Mouse (Mus musculus) spleen, postnatal 36 days (tissue): Measurements from ENCODE around the gene Xlr3a.
A peak's percentile ranks its signal among the peaks of the same experiment; 100 is the strongest.
"Not testable (repeated sequence)": the region's sequence is repeated elsewhere in the genome, so short reads cannot be mapped to it uniquely, and the experiment has no call there.

Experiments
- DNase-seq, 2 experiments: peaks; one replicate each; pipeline ENCODE4 v3.0.0; 2022; ENCODE audit warnings: low spot score in 2 of 2, mixed read lengths in 1 of 2

The Xlr3a gene

DNA sequence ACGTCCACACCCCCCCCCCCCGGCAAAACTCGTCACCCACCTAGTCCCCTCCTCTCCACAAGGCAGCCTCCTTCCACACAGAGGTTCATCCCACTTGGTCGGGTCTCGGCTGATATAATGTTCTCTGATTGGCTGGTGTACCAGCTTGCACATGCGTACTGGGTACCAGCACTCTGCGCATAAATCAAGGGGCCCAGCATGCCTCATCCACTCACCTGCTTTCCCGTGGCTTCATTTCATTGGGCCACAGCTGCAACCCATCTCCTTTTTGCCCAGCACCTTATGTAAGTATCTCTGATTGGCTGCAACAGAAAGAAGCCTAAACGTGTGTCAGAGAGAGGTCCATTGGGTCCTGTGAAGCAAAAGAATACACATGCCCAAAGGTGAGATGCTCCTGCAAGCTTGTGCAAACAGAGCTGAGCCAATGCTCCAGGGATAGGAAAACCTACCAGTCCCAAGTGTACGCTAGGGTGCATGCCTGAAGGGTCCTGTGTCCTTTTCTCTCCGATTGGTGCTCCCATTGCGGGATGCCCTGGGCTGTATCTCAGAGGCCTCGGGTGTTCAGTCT lies at the start of gene Xlr3a:
TSS of gene Xlr3a (minus strand) at position 155 of the 568 bp plus-strand sequence.
- DNase-seq, result not testable (repeated sequence)

DNA sequence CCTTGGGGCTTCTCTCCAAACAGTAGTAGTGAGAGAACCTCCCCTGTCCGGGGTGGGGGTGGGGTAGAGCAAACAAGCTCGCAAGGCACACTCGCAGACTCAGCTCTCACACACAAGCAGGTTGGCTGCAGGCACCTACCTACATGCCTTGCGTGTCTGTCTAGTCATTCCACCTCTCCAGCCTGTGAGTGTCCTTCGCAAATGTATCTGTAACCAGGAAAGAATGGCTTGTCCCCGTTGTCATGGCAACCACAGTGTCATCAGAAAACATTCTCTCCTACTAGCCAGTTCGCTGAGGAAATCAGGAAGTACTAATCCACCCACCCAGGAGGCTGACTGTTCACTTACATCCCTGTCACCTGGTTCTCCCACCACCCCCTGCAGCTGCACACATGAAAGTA lies 46.3 kb upstream of the Xlr3a start:
- not testable (repeated sequence) for DNase-seq

DNA sequence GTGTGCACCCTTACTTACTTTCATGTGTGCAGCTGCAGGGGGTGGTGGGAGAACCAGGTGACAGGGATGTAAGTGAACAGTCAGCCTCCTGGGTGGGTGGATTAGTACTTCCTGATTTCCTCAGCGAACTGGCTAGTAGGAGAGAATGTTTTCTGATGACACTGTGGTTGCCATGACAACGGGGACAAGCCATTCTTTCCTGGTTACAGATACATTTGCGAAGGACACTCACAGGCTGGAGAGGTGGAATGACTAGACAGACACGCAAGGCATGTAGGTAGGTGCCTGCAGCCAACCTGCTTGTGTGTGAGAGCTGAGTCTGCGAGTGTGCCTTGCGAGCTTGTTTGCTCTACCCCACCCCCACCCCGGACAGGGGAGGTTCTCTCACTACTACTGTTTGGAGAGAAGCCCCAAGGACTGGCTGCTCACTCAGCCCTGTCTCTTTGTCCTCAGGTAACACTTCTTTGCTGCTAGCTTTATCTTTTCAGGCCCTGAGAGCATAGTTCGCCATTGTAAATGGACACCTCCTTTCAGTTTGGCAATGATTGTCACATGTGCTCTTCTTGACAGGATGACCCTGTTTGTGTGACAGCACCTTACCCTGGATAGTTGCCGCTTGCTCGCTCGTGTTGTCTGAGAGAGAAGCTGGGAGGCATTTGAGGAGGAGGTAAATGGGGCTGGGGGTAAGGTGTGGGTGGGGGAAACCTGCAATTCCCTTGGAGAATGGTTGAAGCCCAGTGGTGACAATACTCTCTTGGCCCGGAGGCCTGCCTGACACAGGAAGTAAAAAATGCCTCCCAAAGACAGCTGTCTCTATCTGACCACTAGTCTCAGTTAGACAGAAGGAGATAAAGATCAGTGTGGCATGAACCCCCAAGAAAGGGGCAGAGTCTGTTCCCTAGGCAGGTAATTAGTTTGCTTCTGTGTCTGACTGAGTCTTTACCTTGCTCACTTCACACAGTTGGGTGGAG lies 26.2 kb upstream of the Xlr3a start:
- not testable (repeated sequence) for DNase-seq

DNA sequence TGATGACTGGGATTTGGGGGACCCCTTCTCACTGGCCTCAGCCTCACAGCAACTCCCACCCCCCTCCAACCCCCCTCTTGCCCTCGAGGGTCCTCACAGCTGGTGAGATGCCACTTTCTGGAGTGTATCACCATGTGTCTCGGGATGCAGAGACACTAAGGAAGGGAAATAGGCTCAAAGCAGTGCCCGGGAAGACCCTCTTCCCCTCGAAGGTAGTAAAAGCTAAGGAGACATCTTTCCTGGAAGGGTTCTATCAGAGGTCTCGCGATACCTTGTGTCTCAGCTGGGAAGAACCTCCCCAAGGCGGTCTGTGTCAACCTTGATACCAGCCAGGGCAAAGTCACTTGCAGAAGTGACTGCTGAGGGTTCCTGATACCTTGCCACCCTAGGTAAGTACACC lies 19.9 kb upstream of the Xlr3a start, which contains the start of gene Gm14685:
TSS of gene Gm14685 (plus strand) at position 301 of the 400 bp plus-strand sequence.
- not testable (repeated sequence) for DNase-seq

DNA sequence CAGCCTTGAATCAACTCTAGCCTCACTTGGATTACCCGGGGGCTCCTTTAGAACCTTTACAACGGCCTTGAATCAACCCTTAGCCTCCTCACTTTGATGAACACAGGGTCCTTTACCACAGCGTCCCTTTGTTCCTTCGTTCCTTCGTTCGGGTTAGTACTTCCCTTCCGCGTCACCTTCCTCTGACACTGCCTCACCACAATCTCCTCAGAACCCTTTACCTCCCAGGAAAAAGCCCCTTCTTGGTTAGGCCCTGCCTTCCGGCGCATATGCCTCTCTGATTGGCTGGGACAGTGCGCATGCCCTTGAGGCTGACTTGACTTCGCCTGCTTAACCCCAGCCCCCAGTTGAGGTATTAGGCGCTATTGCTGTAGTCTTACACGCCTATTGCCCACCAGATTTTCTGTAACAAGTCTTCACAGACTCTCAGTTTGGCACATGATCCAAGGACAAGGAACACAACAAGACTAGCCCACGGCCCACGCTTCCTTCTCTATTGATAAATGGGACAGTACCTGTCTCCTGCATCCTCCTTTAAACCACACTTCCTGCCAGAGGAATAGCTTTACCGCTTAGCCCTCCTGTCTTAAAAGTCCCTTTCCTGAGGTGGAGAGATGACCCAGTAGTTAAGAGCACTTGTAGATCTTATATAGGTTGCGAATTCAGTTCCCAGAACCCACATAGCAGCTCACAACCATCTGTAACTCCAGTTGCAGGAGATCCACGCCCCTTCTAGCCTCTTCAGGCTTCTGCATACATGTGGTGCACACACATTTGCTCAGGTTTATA lies 14.4 kb downstream of the Xlr3a start, which contains the start of gene Xlr4a:
TSS of gene Xlr4a (minus strand) at position 212 of the 789 bp plus-strand sequence.
- peak in 1 of 2 experiments; percentile 5 for DNase-seq

DNA sequence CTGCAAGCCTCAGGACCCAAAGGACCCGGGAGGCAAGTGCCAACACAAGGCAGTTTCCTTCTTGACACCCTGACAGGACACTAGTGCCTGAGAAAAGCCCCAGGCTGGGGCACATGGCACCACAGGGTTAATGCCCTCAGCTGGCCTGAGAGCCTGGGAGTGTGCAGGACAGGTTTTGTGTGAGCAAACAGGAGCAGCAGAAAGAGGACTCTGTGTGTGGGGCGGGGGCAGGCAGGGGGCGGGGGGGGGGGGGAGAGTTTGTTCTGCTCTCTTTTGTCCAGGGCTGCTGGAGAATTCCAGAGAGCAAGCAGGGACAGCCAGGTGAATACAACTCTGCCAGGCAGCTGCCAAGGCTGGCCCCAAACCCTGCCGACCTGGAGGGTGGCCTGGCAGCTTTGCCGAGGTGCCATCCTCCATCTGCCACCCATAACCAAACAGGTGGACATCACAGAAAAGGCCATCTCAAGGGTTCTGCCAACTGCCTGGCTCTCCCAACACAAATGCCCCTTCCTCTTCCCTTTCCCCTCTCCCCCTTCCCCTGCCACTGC lies 30.1 kb downstream of the Xlr3a start:
- DNase-seq, result not testable (repeated sequence)

DNA sequence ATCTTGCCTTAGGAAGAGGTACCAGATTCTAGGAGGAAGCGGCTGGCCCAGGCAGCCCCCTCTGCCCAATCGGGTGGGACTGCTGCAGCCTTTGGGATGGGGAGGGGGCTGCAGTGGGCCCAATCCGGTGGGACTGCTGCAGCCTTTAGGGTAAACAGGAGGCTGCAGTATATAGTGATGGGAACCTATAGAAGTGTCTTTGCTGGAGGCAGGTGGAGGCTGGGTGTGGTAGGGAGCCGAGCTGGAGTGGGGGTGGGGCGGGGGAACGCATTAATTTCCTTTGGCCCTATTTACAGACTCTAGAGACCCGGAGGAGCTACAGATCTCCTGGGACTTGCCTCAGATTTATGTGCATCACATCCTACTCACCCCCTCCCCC lies 32.5 kb downstream of the Xlr3a start, which contains the start of gene Pnma3:
TSS of gene Pnma3 (plus strand) at position 373 of the 379 bp plus-strand sequence.
- no peak for DNase-seq

DNA sequence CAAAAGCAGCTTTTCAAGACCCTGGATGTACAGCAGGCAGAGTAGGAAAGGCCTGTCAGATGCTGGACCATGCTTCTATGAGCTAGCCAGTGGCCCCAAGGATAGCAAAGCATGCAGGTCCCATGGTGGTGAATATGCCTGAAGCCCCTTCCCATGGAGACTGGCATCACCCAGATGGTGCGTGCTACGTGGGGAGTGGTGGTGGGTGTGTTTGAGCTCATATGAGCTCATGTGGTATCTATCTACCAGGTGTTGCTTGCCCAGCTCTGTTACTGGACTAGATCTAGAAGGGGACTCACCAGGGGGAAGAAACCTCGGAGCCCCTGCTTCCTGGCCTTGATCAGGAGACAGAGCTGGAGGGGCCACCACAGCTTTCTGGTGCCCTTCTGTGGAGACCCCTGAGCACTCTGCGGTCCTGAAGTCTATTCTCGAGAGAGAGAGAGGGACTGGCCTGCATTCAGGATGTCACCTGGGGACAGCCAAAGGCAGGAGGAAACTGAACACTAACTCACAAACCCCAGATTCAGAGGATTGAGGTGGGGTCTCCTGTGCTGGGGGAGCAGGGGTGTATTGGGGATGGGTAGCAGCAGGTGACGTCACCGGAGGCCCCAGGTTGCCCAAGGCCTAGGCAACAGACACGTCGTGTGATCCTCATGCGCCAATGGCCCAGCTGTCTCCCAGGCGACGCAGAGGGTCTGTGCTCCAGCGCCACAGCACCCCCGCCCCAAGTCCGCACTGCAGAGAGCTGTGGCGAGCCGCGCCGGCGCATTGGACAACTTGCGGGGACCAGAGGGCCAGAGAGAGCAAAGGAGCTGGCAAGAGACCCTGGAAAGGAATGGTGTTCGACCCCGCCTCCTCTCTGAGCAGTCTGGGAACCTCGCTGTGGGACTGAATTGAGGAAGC lies 33.1 kb downstream of the Xlr3a start:
- DNase-seq, result no peak

DNA sequence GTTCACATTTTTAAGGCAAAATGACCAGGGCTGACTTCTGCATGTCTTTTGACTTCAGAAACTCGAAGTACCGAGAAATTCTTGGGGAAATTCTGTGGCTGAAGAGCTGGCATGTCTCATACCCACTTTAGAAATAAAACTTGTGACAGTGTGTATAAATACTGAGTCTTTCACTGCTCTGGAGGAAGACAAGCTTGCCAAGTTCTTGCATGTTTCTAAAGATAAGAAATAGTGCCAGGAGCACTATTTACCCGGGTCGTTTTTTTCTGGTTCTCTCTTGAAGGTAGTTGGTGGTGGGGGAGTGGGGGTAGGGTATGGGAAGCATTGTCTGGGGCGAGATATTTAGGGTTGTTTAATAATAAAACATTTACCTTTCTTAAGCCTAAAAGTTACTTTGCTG lies 34.6 kb downstream of the Xlr3a start:
- no peak for DNase-seq

DNA sequence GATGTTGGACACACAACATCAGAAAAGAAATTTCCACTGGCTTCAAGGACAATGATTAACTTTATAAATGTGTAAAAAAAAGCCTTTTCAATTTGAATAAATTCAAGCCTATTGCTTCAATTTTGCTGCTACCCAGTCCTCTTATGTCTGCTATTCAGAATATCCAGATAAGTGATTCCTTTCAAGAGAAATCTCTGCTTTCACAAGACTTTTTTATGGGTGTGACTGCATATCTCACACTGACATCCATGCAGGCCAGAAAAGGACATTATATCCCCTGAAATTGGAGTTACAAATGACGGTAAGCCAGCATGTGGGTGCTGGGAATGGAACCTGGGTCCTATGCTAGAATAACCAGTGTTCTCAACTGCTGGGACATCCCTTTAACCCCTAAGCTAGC lies 35.4 kb downstream of the Xlr3a start:
- DNase-seq, result no peak

DNA sequence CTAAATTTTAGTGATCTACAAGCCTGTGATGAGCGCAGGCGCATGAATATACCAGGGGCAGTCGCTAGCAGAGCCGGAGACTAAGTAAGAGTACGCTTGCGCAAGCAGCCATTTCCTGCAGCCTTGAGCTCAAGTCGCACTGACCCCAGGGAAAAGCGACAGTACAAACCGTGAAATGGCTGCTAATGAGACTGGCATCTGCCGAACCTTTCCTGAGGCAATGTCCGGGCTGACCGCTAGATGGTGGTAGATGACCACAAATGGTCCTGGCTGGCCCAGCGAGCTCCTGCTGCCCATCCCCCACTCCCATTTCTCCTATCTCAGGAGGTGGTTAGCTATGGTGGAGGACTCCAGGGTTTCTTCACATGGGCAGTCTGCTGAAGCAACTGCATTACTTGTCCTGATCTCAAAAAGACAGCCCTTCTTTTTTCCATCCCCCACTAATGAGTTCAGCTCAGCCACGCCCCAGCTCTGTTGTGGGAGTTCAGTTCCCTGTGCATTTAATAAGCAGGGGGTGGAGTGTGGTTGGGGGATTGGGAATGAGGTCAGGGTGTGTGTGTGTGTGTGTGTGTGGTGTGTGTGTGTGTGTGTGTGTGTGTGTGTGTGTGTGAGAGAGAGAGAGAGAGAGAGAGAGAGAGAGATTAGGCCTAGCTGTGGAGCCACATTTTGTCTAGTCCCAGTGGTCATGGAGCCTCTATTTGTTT lies 42.9 kb downstream of the Xlr3a start:
- DNase-seq, result peak; percentile 82 to 83

DNA sequence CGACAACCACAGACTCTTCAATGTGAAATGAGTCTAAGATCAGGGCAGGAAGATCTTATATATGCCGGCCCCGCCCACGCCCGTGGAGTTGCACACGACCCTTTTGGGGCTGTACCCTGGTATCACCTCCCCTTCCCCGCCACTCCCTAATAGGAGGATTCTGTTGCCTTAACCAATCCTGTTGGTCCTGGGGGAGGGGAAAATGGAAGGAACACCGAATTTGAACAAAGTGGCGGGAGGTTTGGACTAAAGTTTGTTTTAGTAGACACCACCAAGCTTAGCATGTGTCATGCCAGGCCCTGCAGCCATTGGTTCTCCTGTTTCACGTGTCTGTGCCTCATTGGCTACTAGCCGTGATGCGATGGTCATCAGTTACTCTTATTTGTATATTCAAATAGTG lies 57.2 kb downstream of the Xlr3a start:
- DNase-seq, result no peak

DNA sequence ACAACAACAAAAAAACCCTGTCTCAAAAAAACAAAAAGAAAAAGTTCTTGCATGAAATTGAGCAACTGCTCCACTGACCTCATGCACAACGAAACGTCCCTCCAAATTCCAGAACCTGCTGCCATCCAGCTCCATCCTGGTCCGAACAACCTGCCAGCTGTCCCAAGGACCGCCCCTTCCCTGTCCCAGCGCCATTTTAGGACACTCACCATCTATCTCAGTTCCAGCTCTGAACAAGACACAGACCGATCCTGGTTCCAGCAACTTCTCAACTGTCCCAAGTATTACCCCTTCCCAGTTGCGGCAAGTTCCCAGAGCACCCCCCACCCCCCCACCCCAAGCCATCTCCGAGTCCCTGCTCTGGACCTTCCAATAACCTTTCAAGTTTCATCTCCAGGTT lies 58.1 kb downstream of the Xlr3a start:
- DNase-seq, result no peak

DNA sequence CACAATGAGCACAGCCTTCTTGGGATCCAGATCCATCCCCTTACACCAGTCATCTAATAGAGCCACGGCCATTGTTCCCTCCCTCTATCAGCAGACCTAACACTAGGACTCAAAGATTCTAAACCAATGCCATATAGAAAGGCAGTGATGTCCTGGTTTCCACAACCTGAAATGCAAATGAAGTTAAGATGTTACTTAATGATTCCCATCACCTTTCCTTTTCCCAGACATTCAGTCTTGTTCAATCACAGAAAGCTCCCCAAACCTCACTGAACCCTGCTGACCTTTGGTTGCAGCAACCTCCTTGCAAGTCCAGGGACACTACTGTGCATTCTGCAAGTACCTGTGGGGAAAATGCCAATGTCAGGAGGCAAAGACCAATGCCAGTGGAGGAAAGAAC lies 59.9 kb downstream of the Xlr3a start, which contains the start of gene Pnma5:
TSS of gene Pnma5 (minus strand) at position 101 of the 400 bp plus-strand sequence.
- DNase-seq, result no peak
